Mouse (Mus musculus): ENCODE results near the gene Rassf4. TPM values are rescaled to one million over a fixed set of nuclear protein-coding genes. Genes with fewer than 3 reads are reported as not detected.

Rassf4 gene
- total RNA-seq, 2 experiments from 2014 or later: 46.8 to 79.9 TPM

Other genes starting within 250 kb of the Rassf4 start
- 6.6 and 13.3 TPM in 2 replicates for gene Alox5, start 212.8 kb downstream of the Rassf4 start, total RNA-seq (2014; fragmentation: Nextera tagmentation)
- 6.2 and 15.6 TPM in 2 replicates for gene Alox5, start 212.8 kb downstream of the Rassf4 start, total RNA-seq (2017)
- not detected in 2 replicates for gene Olfr211, start 184.9 kb downstream of the Rassf4 start, total RNA-seq (2014; fragmentation: Nextera tagmentation)
- not detected in 2 replicates for gene Olfr211, start 184.9 kb downstream of the Rassf4 start, total RNA-seq (2017)
- gene Olfr212, start 167.4 kb downstream of the Rassf4 start, total RNA-seq (2014; fragmentation: Nextera tagmentation): not detected in 2 replicates
- gene Olfr212, start 167.4 kb downstream of the Rassf4 start, total RNA-seq (2017): not detected in 2 replicates
- not detected in 2 replicates for gene Olfr213, start 135.5 kb downstream of the Rassf4 start, total RNA-seq (2014; fragmentation: Nextera tagmentation)
- not detected in 2 replicates for gene Olfr213, start 135.5 kb downstream of the Rassf4 start, total RNA-seq (2017)
- 0.34 TPM in 1 of 2 replicates, not detected in the other for gene Gm5580, start 122.8 kb downstream of the Rassf4 start, total RNA-seq (2014; fragmentation: Nextera tagmentation)
- gene Gm5580, start 122.8 kb downstream of the Rassf4 start, total RNA-seq (2017): 0.36 and 0.39 TPM in 2 replicates
- not detected in 2 replicates for gene Olfr214, start 119.7 kb downstream of the Rassf4 start, total RNA-seq (2014; fragmentation: Nextera tagmentation)
- not detected in 2 replicates for gene Olfr214, start 119.7 kb downstream of the Rassf4 start, total RNA-seq (2017)
- not detected in 2 replicates for gene Olfr215, start 89.8 kb downstream of the Rassf4 start, total RNA-seq (2014; fragmentation: Nextera tagmentation)
- not detected in 2 replicates for gene Olfr215, start 89.8 kb downstream of the Rassf4 start, total RNA-seq (2017)
- 110 and 113 TPM in 2 replicates for gene Zfp422, start 45.0 kb downstream of the Rassf4 start, total RNA-seq (2014; fragmentation: Nextera tagmentation)
- 68.6 and 72.0 TPM in 2 replicates for gene Zfp422, start 45.0 kb downstream of the Rassf4 start, total RNA-seq (2017)
- gene Depp1, start 23.3 kb downstream of the Rassf4 start, total RNA-seq (2014; fragmentation: Nextera tagmentation): not detected in 2 replicates
- not detected in 2 replicates for gene Depp1, start 23.3 kb downstream of the Rassf4 start, total RNA-seq (2017)
- gene Tmem72, start 43.0 kb upstream of the Rassf4 start, total RNA-seq (2014; fragmentation: Nextera tagmentation): 0.11 and 0.24 TPM in 2 replicates
- gene Tmem72, start 43.0 kb upstream of the Rassf4 start, total RNA-seq (2017): under 0.01 and 0.04 TPM in 2 replicates

All from granulocyte monocyte progenitor cell, adult 5-6 weeks (primary cell).